Mouse (Mus musculus) bone marrow, adult 2 months (tissue): ENCODE data around the gene H2-K1. TPM values are rescaled to one million over a fixed set of nuclear protein-coding genes. Genes with fewer than 3 reads are reported as not detected.
"Not testable (repeated sequence)": the region's sequence is repeated elsewhere in the genome, so short reads cannot be mapped to it uniquely, and the experiment has no call there.

ENCODE experiments used
- H3K27ac ChIP-seq: fragments of 200-500 bp; 2 replicates; pipeline ENCODE4 v1.5.1; 2012; ENCODE audit warnings: low read depth, mild to moderate bottlenecking, control low read depth, inconsistent platforms, low read length; ENCODE audit not compliant: control insufficient read depth, poor library complexity, insufficient read depth
- H3K4me1 ChIP-seq: fragments of 200-500 bp; 2 replicates; pipeline ENCODE4 v1.6.1; 2011; ENCODE audit warnings: low read length; ENCODE audit not compliant: control insufficient read depth, insufficient read depth
- H3K4me3 ChIP-seq: fragments of 200-500 bp; replicated peaks from 2 replicates; pipeline ENCODE3; 2011; ENCODE audit warnings: mild to moderate bottlenecking, low read depth, low read length, control low read depth; ENCODE audit not compliant: control insufficient read depth
- CTCF ChIP-seq: fragments of 200-500 bp; IDR thresholded peaks from 2 replicates; pipeline ENCODE4 v1.5.1; 2011; ENCODE audit warnings: low read length, control low read depth; ENCODE audit not compliant: control insufficient read depth, insufficient read depth
- POLR2A ChIP-seq: fragments of 200-500 bp; IDR thresholded peaks from 2 replicates; pipeline ENCODE4 v1.6.1; 2011; ENCODE audit warnings: low read depth, mild to moderate bottlenecking, control low read depth, low read length, borderline replicate concordance; ENCODE audit not compliant: control insufficient read depth
- WGBS: fragments of 180-500 bp; shearing (Covaris S2); methylation state at CpG from one replicate; pipeline ENCODE4 v1.1.7; 2018; 5-methylcytosine and 5-hydroxymethylcytosine counted together
- polyA plus RNA-seq: library from polyadenylated mRNA; stranded (reverse); fragments of >200 nt; gene quantifications from 2 replicates; pipeline ENCODE4 v1.2.4, GENCODE M21; 2011; ENCODE audit warnings: low replicate concordance; ENCODE audit not compliant: missing spikeins, insufficient read depth, insufficient read length

H2-K1 gene
- polyA plus RNA-seq, 1 experiment, result 1,240 TPM

GRCm38 (mm10) chr17:33999341-34000149 is 602 bp downstream of the H2-K1 start:
- peak overlapping the region; percentile 76 for H3K4me3 ChIP-seq
- H3K4me1 ChIP-seq, result no peaks in the 10 kb centered on the region; the same call in 1 of the 2 replicates
- WGBS, result under 1% methylated on average over 87 of the region's 87 CpGs
- TF ChIP-seq POLR2A, result no peak
- TF ChIP-seq CTCF, result no peak
- H3K27ac ChIP-seq, result peak overlapping the region; percentile 90

- not testable (repeated sequence) for H3K27ac ChIP-seq, H3K4me1 ChIP-seq
- WGBS, result 7% methylated on average over 5 of the region's 5 CpGs
- H3K4me3 ChIP-seq, result peak overlapping the region; percentile 75
Observed at GRCm38 (mm10) chr17:33998697-33999096, 1.4 kb downstream of the H2-K1 start.

GRCm38 (mm10) chr17:33997025-33997424 is 3.1 kb downstream of the H2-K1 start:
- 80% methylated on average over 2 of the region's 2 CpGs for WGBS
- not testable (repeated sequence) for H3K4me1 ChIP-seq, H3K4me3 ChIP-seq, H3K27ac ChIP-seq

- TF ChIP-seq CTCF (no peak), POLR2A (no peak)
- no peak overlapping the region for H3K27ac ChIP-seq
- WGBS, result 67% methylated on average over 3 of the region's 3 CpGs
- H3K4me3 ChIP-seq, result no peak overlapping the region
- no peaks in the 10 kb centered on the region for H3K4me1 ChIP-seq
Observed at GRCm38 (mm10) chr17:33995651-33996050, 4.5 kb downstream of the H2-K1 start.

GRCm38 (mm10) chr17:33994959-33995358 is 5.2 kb downstream of the H2-K1 start:
- H3K4me3 ChIP-seq, result no peak overlapping the region
- H3K27ac ChIP-seq, result no peak overlapping the region
- H3K4me1 ChIP-seq, result no peaks in the 10 kb centered on the region
- TF ChIP-seq CTCF (no peak), POLR2A (no peak)
- 89% methylated on average over 8 of the region's 8 CpGs for WGBS

GRCm38 (mm10) chr17:33991788-33992664 is 8.1 kb downstream of the H2-K1 start:
- WGBS, result 34% methylated on average over 10 of the region's 10 CpGs
- no peak for TF ChIP-seq POLR2A
- peak; percentile 70 for TF ChIP-seq CTCF

GRCm38 (mm10) chr17:33982136-33982535 is 18.0 kb downstream of the H2-K1 start:
- not testable (repeated sequence) for H3K4me1 ChIP-seq, H3K27ac ChIP-seq, H3K4me3 ChIP-seq
- peak; percentile 74 for TF ChIP-seq CTCF
- 9% methylated on average over 8 of the region's 8 CpGs for WGBS

More at GRCm38 (mm10) chr17:33991788-33992664, 8.1 kb downstream of the H2-K1 start:
- Histone ChIP-seq H3K27ac (no peak overlapping the region), H3K4me3 (no peak overlapping the region), H3K4me1 (no peaks in the 10 kb centered on the region)

- H3K4me1 ChIP-seq, result not testable (repeated sequence)
- Histone ChIP-seq H3K4me3 (peak overlapping the region; percentile 68), H3K27ac (peak overlapping the region; percentile 87)
- TF ChIP-seq CTCF (peak; percentile 53), POLR2A (peak; percentile 45; the same call in 1 of the 2 replicates)
- 1% methylated on average over 27 of the region's 27 CpGs for WGBS
Observed at GRCm38 (mm10) chr17:33981192-33981909, 18.8 kb downstream of the H2-K1 start.
